Mouse (Mus musculus) kidney, adult 8-10 months (tissue): Measurements from ENCODE around the gene Vax2.
A peak's percentile ranks its signal among the peaks of the same experiment; 100 is the strongest.

Experiments
- DNase-seq, 2 experiments: peaks; one replicate each; pipeline ENCODE4 v3.0.0; 2022

The Vax2 gene

GRCm38 (mm10) chr6:83711725-83712475 lies 836 bp downstream of the Vax2 start:
- no peak for DNase-seq

GRCm38 (mm10) chr6:83713271-83714136 lies 2.4 kb downstream of the Vax2 start:
- no peak for DNase-seq

GRCm38 (mm10) chr6:83714221-83715123 lies 3.4 kb downstream of the Vax2 start:
- no peak for DNase-seq

GRCm38 (mm10) chr6:83715461-83716196 lies 4.6 kb downstream of the Vax2 start:
- no peak for DNase-seq

- DNase-seq = no peak
Measured at GRCm38 (mm10) chr6:83717026-83717425, 6.0 kb downstream of the Vax2 start.

- no peak for DNase-seq
Measured at GRCm38 (mm10) chr6:83722526-83722925, 11.5 kb downstream of the Vax2 start.

GRCm38 (mm10) chr6:83727178-83727577 lies 16.1 kb downstream of the Vax2 start:
- no peak for DNase-seq

- DNase-seq = peak in 1 of 2 experiments; percentile 39
Measured at GRCm38 (mm10) chr6:83728488-83728887, 17.4 kb downstream of the Vax2 start.

- DNase-seq = no peak
Measured at GRCm38 (mm10) chr6:83729350-83729970, 18.4 kb downstream of the Vax2 start.

GRCm38 (mm10) chr6:83731128-83731527 lies 20.1 kb downstream of the Vax2 start:
- DNase-seq = peak; percentile 33 to 72

GRCm38 (mm10) chr6:83737311-83737710 lies 26.2 kb downstream of the Vax2 start:
- no peak for DNase-seq

- DNase-seq = no peak
Measured at GRCm38 (mm10) chr6:83738596-83738995, 27.5 kb downstream of the Vax2 start.

GRCm38 (mm10) chr6:83742761-83743160 lies 31.7 kb downstream of the Vax2 start, which contains the start of gene Atp6v1b1:
Gene Atp6v1b1 (plus strand): TSS chr6:83742990.
- DNase-seq = peak; percentile 41 to 68

GRCm38 (mm10) chr6:83743212-83743611 lies 32.1 kb downstream of the Vax2 start:
- DNase-seq = no peak

GRCm38 (mm10) chr6:83744126-83744525 lies 33.1 kb downstream of the Vax2 start:
- DNase-seq = peak; percentile 62 to 82

- DNase-seq = peak in 1 of 2 experiments; percentile 23
Measured at GRCm38 (mm10) chr6:83744557-83744956, 33.5 kb downstream of the Vax2 start.

GRCm38 (mm10) chr6:83745466-83745865 lies 34.4 kb downstream of the Vax2 start:
- DNase-seq = no peak

GRCm38 (mm10) chr6:83749286-83749685 lies 38.2 kb downstream of the Vax2 start:
- no peak for DNase-seq

- DNase-seq = peak in 1 of 2 experiments; percentile 55
Measured at GRCm38 (mm10) chr6:83750171-83750684, 39.2 kb downstream of the Vax2 start.

GRCm38 (mm10) chr6:83756051-83756450 lies 45.0 kb downstream of the Vax2 start:
- no peak for DNase-seq

- DNase-seq = no peak
Measured at GRCm38 (mm10) chr6:83762344-83762743, 51.3 kb downstream of the Vax2 start, which contains the start of gene Ankrd53. Gene Ankrd53 (plus strand): TSS chr6:83762644.
